Mouse (Mus musculus) ES-E14 (cell line): ENCODE measurements around the gene Alox5. TPM values are rescaled to one million over a fixed set of nuclear protein-coding genes. Genes with fewer than 3 reads are reported as not detected.
"Not testable (repeated sequence)": the region's sequence is repeated elsewhere in the genome, so short reads cannot be mapped to it uniquely, and the experiment has no call there.

Experiments used
- DNase-seq: peaks from one replicate; pipeline ENCODE4 v3.0.0-alpha.2; 2013; ENCODE audit warnings: low read depth, low spot score
- H3K27ac ChIP-seq: 2 replicates; pipeline ENCODE4 v1.5.1; 2012; ENCODE audit warnings: low read depth, mild to moderate bottlenecking, low read length, moderate library complexity, mixed read lengths; ENCODE audit not compliant: poor library complexity, insufficient read depth, severe bottlenecking
- H3K36me3 ChIP-seq: 2 replicates; pipeline ENCODE4 v1.6.1; 2012; ENCODE audit warnings: mild to moderate bottlenecking, low read length, moderate library complexity, mixed read lengths; ENCODE audit not compliant: control insufficient read depth, poor library complexity, insufficient read depth, severe bottlenecking
- H3K4me1 ChIP-seq, 2 experiments: fragments of 150-350 bp in 1 of 2; sonication (generic) in 1 of 2; 2 replicates each; pipeline ENCODE4 v1.6.1; 2012; ENCODE audit warnings: low read length in 2 of 2, mild to moderate bottlenecking in 1 of 2, mixed read lengths in 1 of 2; ENCODE audit not compliant: control insufficient read depth in 2 of 2, insufficient read depth in 2 of 2, poor library complexity in 1 of 2
- H3K4me3 ChIP-seq, 2 experiments: fragments of 150-350 bp in 1 of 2; sonication (generic) in 1 of 2; 2 replicates each; pipeline ENCODE4 v1.5.1; 2012; ENCODE audit warnings: low read length in 2 of 2, low read depth in 1 of 2, mild to moderate bottlenecking in 1 of 2, mixed read lengths in 1 of 2; ENCODE audit not compliant: insufficient read depth in 1 of 2, poor library complexity in 1 of 2, severe bottlenecking in 1 of 2
- H3K9ac ChIP-seq: 2 replicates; pipeline ENCODE4 v1.6.1; 2012; ENCODE audit warnings: low read depth, mild to moderate bottlenecking, low read length, mixed read lengths; ENCODE audit not compliant: poor library complexity, insufficient read depth, severe bottlenecking
- H3K9me3 ChIP-seq: fragments of 150-350 bp; sonication (generic); 2 replicates; pipeline ENCODE4 v1.6.1; 2012; ENCODE audit warnings: low read depth, mild to moderate bottlenecking, low read length; ENCODE audit not compliant: control insufficient read depth, insufficient read depth
- CHD2 ChIP-seq: IDR thresholded peaks from 2 replicates; pipeline ENCODE4 v1.6.1; 2014; ENCODE audit warnings: mild to moderate bottlenecking, low read depth, low read length, inconsistent platforms
- HCFC1 ChIP-seq: IDR thresholded peaks from 2 replicates; pipeline ENCODE4 v1.6.1; 2012; ENCODE audit warnings: low read length, inconsistent platforms, borderline replicate concordance; ENCODE audit not compliant: insufficient read depth
- MAFK ChIP-seq: IDR thresholded peaks from 2 replicates; pipeline ENCODE4 v1.6.1; 2014; ENCODE audit warnings: mild to moderate bottlenecking, low read depth, low read length, inconsistent platforms; ENCODE audit not compliant: insufficient read depth
- ZC3H11A ChIP-seq: IDR thresholded peaks from 2 replicates; pipeline ENCODE4 v1.6.1; 2012; ENCODE audit warnings: low read depth, mild to moderate bottlenecking, inconsistent platforms, low read length, borderline replicate concordance
- ZNF384 ChIP-seq: IDR thresholded peaks from 2 replicates; pipeline ENCODE4 v1.6.1; 2012; ENCODE audit warnings: low read depth, low read length, inconsistent platforms
- in situ Hi-C, 2 experiments: fragments of 600-800 bp; cut with MboI; formaldehyde crosslinking; loops; one replicate each; pipeline ENCODE4 v1.15.1; 2025; ENCODE audit warnings: low sequenced_read_pairs in 2 of 2, inconsistent platforms in 1 of 2; ENCODE audit not compliant: unreplicated experiment in 2 of 2
- total RNA-seq: library from RNA; depleted of rRNA; stranded (reverse); fragments of 300-350 nt; gene quantifications from 2 replicates; pipeline ENCODE4 v1.2.3, GENCODE M21; 2012; rRNA removed

Gene Alox5
- 3.2 and 3.3 TPM in 2 replicates for total RNA-seq

DNA sequence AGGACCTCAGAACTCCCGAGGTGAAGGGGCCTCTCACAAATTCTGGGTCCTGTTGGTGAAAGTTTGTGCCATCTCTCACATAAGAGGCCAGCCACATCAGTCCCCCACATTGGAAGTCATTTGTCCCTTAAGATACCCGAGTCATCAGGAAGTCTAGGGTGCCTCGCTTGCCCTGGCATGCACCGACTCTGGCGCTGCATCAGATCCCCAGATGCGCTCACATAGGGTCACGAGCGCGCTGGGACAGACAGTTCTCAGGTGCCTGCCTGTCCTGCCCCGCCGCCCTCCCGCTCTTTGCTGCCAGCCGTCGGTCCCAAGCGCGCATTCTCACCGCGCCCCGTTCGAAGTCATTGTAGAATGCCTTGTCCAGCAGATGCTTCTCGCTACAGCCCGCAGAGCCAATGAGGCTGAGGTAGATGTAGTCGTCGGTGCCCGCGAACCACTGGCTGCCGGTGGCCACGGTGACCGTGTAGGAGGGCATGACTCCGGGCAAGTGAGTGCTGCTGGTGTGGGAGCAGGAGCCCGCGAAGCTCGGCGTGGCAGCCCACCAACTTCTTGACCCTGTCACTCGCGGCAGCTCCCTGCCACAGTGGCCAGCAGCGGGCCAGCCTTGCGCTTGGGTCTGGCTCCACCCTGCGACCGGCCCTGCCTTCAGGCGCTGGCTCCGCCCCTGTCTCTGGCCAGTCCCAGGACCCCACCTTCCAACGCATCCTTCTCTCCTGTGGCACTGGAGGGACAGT, at the start of gene Alox5:
Alox5 (minus strand) TSS at position 635 of the 740 bp plus-strand sequence.
- no peaks in the 10 kb centered on the region for H3K9me3 ChIP-seq
- TF ChIP-seq ZNF384 (no peak), CHD2 (no peak)

GRCm38 (mm10) chr6:116506302-116507003, 45.5 kb upstream of the Alox5 start, which contains the start of gene Olfr212:
Gene Olfr212, plus strand, starts transcription at chr6:116506516.
- H3K27ac ChIP-seq, H3K36me3 ChIP-seq, DNase-seq, H3K4me3 ChIP-seq, in situ Hi-C loops, H3K9ac ChIP-seq, H3K4me1 ChIP-seq, H3K9me3 ChIP-seq: not testable (repeated sequence)

More for the DNA sequence above, at the start of gene Alox5:
- in situ Hi-C loops: no loop called here
- no peaks in the 10 kb centered on the region; a peak in 1 of 4 replicates for H3K4me1 ChIP-seq
- no peaks in the 10 kb centered on the region for H3K36me3 ChIP-seq
- H3K9ac ChIP-seq: peak within 1 kb of the TSS; percentile 50; the same call in 1 of the 2 replicates
- no peak for DNase-seq
- no peak within 1 kb of the TSS for H3K27ac ChIP-seq
- H3K4me3 ChIP-seq: peak within 1 kb of the TSS; percentile 55 to 65

- Histone ChIP-seq H3K36me3 (no peaks in the 10 kb centered on the region), H3K9ac (no peak overlapping the region), H3K9me3 (no peaks in the 10 kb centered on the region), H3K27ac (no peak overlapping the region), H3K4me3 (no peak overlapping the region), H3K4me1 (no peaks in the 10 kb centered on the region)
- in situ Hi-C loops: no loop called here
- no peak for DNase-seq
- TF ChIP-seq CHD2 (no peak), ZNF384 (no peak), HCFC1 (no peak), MAFK (no peak), ZC3H11A (no peak)
These were observed 35.0 kb upstream of the Alox5 start for GRCm38 (mm10) chr6:116495960-116496359.

DNA sequence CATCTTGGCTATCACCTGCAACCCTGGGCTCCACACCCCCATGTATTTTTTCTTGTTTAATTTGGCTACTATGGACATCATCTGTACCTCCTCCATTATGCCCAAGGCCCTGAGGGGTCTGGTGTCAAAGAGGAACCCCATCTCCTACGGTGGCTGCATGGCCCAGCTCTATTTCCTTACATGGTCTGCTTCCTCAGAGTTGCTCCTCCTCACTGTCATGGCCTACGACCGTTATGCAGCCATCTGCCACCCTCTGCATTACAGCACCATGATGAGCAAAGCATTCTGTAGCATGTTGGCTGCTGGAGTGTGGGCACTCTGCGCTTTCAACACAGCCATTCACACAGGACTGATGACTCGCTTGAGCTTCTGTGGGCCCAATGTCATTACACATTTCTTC, 32.8 kb upstream of the Alox5 start:
- H3K36me3 ChIP-seq: no peaks in the 10 kb centered on the region
- TF ChIP-seq HCFC1 (no peak), CHD2 (no peak), MAFK (no peak), ZNF384 (no peak), ZC3H11A (no peak)
- no peak overlapping the region for H3K9ac ChIP-seq
- no peak overlapping the region for H3K27ac ChIP-seq
- no peaks in the 10 kb centered on the region for H3K4me1 ChIP-seq
- no peaks in the 10 kb centered on the region for H3K9me3 ChIP-seq
- in situ Hi-C loops: no loop called here
- no peak for DNase-seq
- no peak overlapping the region for H3K4me3 ChIP-seq

DNA sequence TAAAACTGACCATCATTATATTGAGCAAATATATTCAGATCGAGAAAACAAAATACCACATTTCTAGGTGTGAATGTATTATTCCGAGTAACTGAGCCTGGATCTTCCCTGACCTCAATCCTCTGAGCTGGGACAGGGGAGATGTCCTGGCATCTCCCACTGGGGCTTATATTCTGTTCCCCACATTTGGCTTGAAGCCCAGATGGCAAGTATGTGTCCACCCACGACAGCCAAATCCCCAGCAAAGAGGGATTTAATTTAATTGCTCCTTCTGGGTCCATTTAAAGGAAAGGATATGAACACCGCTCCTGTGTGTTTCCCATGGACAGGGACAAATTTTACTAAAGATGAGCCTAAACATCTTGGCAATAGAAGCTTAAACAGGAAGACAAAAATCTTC, 27.8 kb upstream of the Alox5 start, which contains the start of gene Olfr211:
Olfr211 (plus strand) TSS at position 301 of the 400 bp plus-strand sequence.
- H3K9me3 ChIP-seq: no peaks in the 10 kb centered on the region
- no peak for DNase-seq
- no peak within 1 kb of the TSS for H3K4me3 ChIP-seq
- no peaks in the 10 kb centered on the region for H3K4me1 ChIP-seq
- TF ChIP-seq ZNF384 (no peak), MAFK (no peak), HCFC1 (no peak)
- no peak within 1 kb of the TSS for H3K9ac ChIP-seq
- in situ Hi-C loops: no loop called here
- no peak within 1 kb of the TSS for H3K27ac ChIP-seq
- no peaks in the 10 kb centered on the region for H3K36me3 ChIP-seq
